Mouse (Mus musculus) urinary bladder, postnatal 36 days (tissue): ENCODE results near the gene Them4.
"Not testable (repeated sequence)": the region's sequence is repeated elsewhere in the genome, so short reads cannot be mapped to it uniquely, and the experiment has no call there.

Experiments used
- DNase-seq, 2 experiments: peaks; one replicate each; pipeline ENCODE4 v3.0.0; 2022; ENCODE audit warnings: low spot score in 2 of 2, mixed read lengths in 1 of 2

Them4 gene

GRCm38 (mm10) chr3:94309633-94310363 is at the start of gene Them4:
Gene Them4, plus strand, starts transcription at chr3:94310089.
- DNase-seq, result peak; percentile 89 to 97

GRCm38 (mm10) chr3:94260598-94260997 is 49.3 kb upstream of the Them4 start:
- DNase-seq, result no peak

- not testable (repeated sequence) for DNase-seq
Observed at GRCm38 (mm10) chr3:94263736-94264135, 46.2 kb upstream of the Them4 start, which contains the start of gene Gm4778. Gene Gm4778, plus strand, starts transcription at chr3:94264036.

GRCm38 (mm10) chr3:94275991-94276390 is 33.9 kb upstream of the Them4 start:
- no peak for DNase-seq

GRCm38 (mm10) chr3:94305457-94305856 is 4.4 kb upstream of the Them4 start:
- no peak for DNase-seq

- DNase-seq, result no peak
Observed at GRCm38 (mm10) chr3:94306975-94307374, 2.9 kb upstream of the Them4 start.

- no peak for DNase-seq
Observed at GRCm38 (mm10) chr3:94310491-94310890, 602 bp downstream of the Them4 start.

GRCm38 (mm10) chr3:94310911-94311310 is 1.0 kb downstream of the Them4 start:
- DNase-seq, result no peak

- DNase-seq, result no peak
Observed at GRCm38 (mm10) chr3:94311376-94311775, 1.5 kb downstream of the Them4 start.

- DNase-seq, result no peak
Observed at GRCm38 (mm10) chr3:94328681-94329080, 18.8 kb downstream of the Them4 start.

- no peak for DNase-seq
Observed at GRCm38 (mm10) chr3:94334442-94334841, 24.6 kb downstream of the Them4 start.

GRCm38 (mm10) chr3:94338522-94338921 is 28.6 kb downstream of the Them4 start:
- DNase-seq, result no peak

GRCm38 (mm10) chr3:94341959-94342422 is 32.1 kb downstream of the Them4 start, which contains the start of gene Them5:
Gene Them5, plus strand, starts transcription at chr3:94342099.
- DNase-seq, result no peak

- no peak for DNase-seq
Observed at GRCm38 (mm10) chr3:94342552-94342951, 32.7 kb downstream of the Them4 start.

- no peak for DNase-seq
Observed at GRCm38 (mm10) chr3:94344182-94344581, 34.3 kb downstream of the Them4 start.

- DNase-seq, result no peak
Observed at GRCm38 (mm10) chr3:94344897-94345296, 35.0 kb downstream of the Them4 start.

GRCm38 (mm10) chr3:94348146-94348545 is 38.3 kb downstream of the Them4 start:
- no peak for DNase-seq

GRCm38 (mm10) chr3:94360812-94361211 is 50.9 kb downstream of the Them4 start:
- no peak for DNase-seq

- DNase-seq, result no peak
Observed at GRCm38 (mm10) chr3:94362138-94362537, 52.2 kb downstream of the Them4 start, which contains the start of gene C2cd4d. Gene C2cd4d, plus strand, starts transcription at chr3:94362438.

GRCm38 (mm10) chr3:94363291-94364153 is 53.6 kb downstream of the Them4 start:
- DNase-seq, result peak; percentile 17 to 40

GRCm38 (mm10) chr3:94364154-94364526 is 54.3 kb downstream of the Them4 start:
- DNase-seq, result no peak

- DNase-seq, result peak; percentile 57 to 75
Observed at GRCm38 (mm10) chr3:94366761-94367160, 56.9 kb downstream of the Them4 start.
